Mouse (Mus musculus) liver, postnatal 0 days (tissue): ENCODE measurements at regions not wholly inside any gene's neighbourhood (a gene's known extent, or its start where the extent isn't known, plus 50 kb on each side); places are given as distances from the start of the nearest gene placed in this dataset.
A peak's percentile ranks its signal among the peaks of the same experiment; 100 is the strongest.

ENCODE experiments used
- CTCF ChIP-seq: sonication (generic); IDR thresholded peaks from 2 replicates; pipeline ENCODE4 v1.5.1; 2016; ENCODE audit warnings: antibody characterized with exemption, low read depth
- EP300 ChIP-seq: IDR thresholded peaks from 2 replicates; pipeline ENCODE4 v1.6.1; 2016; ENCODE audit warnings: antibody characterized with exemption, low read depth, mild to moderate bottlenecking

DNA sequence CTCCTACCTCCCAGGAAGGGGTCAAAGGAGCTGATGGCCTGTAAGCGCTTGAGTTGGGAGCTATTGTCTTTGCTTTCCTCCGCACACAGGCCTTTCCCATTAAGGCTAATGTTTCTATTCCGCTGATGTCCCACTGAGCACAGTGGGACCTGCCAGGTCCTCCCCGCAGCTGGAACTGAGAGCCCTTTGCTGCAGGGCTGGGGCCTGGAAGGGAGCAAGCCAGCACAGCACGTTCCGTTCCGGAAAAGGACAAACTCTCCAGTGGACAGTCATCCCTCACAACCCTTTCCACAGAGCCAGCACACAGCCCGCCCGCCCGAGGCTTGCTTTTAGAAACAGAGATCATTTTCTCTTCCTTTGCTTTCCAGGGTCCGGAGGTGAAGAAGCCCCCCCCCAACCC is 116.2 kb upstream of the Usp24 start:
- TF ChIP-seq EP300 (peak; percentile 68; the same call in 1 of the 2 replicates), CTCF (no peak)
